8 mouse cellular contexts compared by ENCODE assay signal in the genomic region with DNA sequence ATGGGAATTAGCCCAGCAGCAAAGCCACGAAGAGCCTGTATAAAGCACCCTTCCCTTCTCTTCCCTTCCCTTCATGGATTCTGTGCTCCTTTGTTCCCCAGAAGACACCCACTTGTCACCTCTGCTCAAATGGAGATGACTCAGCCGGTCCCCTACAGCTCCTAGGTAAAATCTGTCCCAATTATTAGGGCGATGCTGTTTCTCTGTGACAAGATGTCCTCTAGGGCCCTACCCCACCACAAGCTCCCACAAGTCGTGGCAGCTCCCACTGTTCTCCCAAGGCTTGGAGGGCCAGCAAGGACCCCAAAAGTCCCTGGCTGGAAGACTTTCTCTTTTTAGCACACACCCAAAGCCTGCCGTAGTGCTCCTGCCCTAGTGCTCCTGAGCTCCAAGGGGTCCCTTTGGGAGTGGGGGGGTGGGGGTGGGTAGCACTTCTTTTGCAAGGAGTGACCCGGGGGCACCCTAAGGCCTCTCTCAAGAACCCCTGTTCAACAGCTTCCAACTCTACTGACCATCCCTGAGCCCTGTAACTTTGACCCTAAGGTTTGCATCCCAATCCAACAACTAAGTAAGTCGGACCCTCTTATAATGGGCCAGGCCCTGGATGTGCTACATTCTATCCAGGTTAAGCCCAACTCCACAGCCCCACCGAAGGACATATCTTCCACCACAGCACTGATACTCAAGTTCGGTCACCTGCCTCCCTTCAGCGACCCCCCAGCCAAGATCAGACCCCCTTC. TPM values are rescaled to one million over a fixed set of nuclear protein-coding genes. Genes with fewer than 3 reads are reported as not detected.
DNase-seq lines count a peak whose midpoint lies in the region; ATAC-seq and TF ChIP-seq lines count a peak whose summit lies in the region.

No protein-coding gene starts in this region.

- H3K4me2 ChIP-seq in forebrain, embryonic 11.5 days (ENCODE audit: low read depth, low read length, severe bottlenecking) = peak overlapping the region; percentile 86
- peak overlapping the region; percentile 65 for H3K4me2 ChIP-seq in limb, embryonic 11.5 days (ENCODE audit: low read depth, severe bottlenecking)

- 0 out of 2 replicates have a peak, but pooled peaks cover 6% of the 10 kb centered on the region for H3K4me1 ChIP-seq in forebrain, embryonic 11.5 days (replicated peaks; ENCODE audit: control insufficient read depth, insufficient read depth, low read length)
- H3K4me1 ChIP-seq in limb, embryonic 11.5 days (ENCODE audit: control insufficient read depth, insufficient read depth, low read length) = peaks cover 12% of the 10 kb centered on the region
- peaks cover 29% of the 10 kb centered on the region for H3K4me1 ChIP-seq in small intestine, adult 2 months (ENCODE audit: control insufficient read depth, insufficient read depth, insufficient read length, low read length)

- peak overlapping the region; percentile 87 for H3K4me3 ChIP-seq in forebrain, embryonic 11.5 days (ENCODE audit: low read depth, low read length)
- H3K4me3 ChIP-seq in limb, embryonic 11.5 days (ENCODE audit: low read depth, low read length) = peak overlapping the region; percentile 84
- peak overlapping the region; percentile 91 for H3K4me3 ChIP-seq in small intestine, adult 2 months (ENCODE audit: low read depth, low read length)

- peak; percentile 48 for ATAC-seq in forebrain, embryonic 11.5 days (replicated peaks; ENCODE audit: low FRiP score)
- ATAC-seq in limb, embryonic 11.5 days (ENCODE audit: insufficient number of reproducible peaks, low FRiP score, low TSS enrichment, low read depth) = no peak

- WGBS in forebrain, embryonic 11.5 days = 35% methylated on average over 10 of the region's 10 CpGs
- 20% methylated on average over 10 of the region's 10 CpGs for WGBS in limb, embryonic 11.5 days
- WGBS in small intestine, adult 2 months = 4% methylated on average over 10 of the region's 10 CpGs

- no peaks in the 10 kb centered on the region; the same call in 1 of the 2 replicates for H3K36me3 ChIP-seq in forebrain, embryonic 11.5 days (ENCODE audit: control insufficient read depth, insufficient read depth, low read length)
- H3K36me3 ChIP-seq in limb, embryonic 11.5 days (ENCODE audit: control insufficient read depth, insufficient read depth, low read length) = peaks cover 7% of the 10 kb centered on the region
- H3K36me3 ChIP-seq in small intestine, adult 2 months (ENCODE audit: control insufficient read depth, insufficient read depth, low read length) = peaks cover 8% of the 10 kb centered on the region

- no peak for TF ChIP-seq CTCF in small intestine, adult 2 months (IDR thresholded peaks at IDR 0.05; ENCODE audit: extremely low read depth, insufficient read length, insufficient replicate concordance, low read depth, low read length)

- 0 out of 2 replicates have a peak overlapping the region, but pooled peaks have one; percentile 18 for H3K27ac ChIP-seq in forebrain, embryonic 11.5 days (ENCODE audit: low read depth, low read length)
- H3K27ac ChIP-seq in limb, embryonic 11.5 days (replicated peaks; ENCODE audit: low read depth, low read length) = 0 out of 2 replicates have a peak overlapping the region, but pooled peaks have one; percentile 21
- peak overlapping the region; percentile 85 for H3K27ac ChIP-seq in small intestine, adult 2 months (ENCODE audit: insufficient read depth, low read depth, low read length)

- DNase-seq in embryo, embryonic 10.5 days (ENCODE audit: low spot score) = peak; percentile 42
- DNase-seq in embryo, embryonic 9.5 days (ENCODE audit: extremely low spot score) = no peak
- peak; percentile 39 for DNase-seq in 416B (ENCODE audit: low read depth)
- DNase-seq in forebrain, embryonic 11.5 days (ENCODE audit: low spot score) = no peak
- no peak for DNase-seq in limb, embryonic 11.5 days (ENCODE audit: low spot score)
- DNase-seq in B cell, adult 2 months = no peak
- no peak for DNase-seq in layer of hippocampus, adult 18-20 months (ENCODE audit: low spot score in 2 of 2)

- no peaks in the 10 kb centered on the region for H3K9me3 ChIP-seq in forebrain, embryonic 11.5 days (ENCODE audit: control insufficient read depth, low read length)
- H3K9me3 ChIP-seq in limb, embryonic 11.5 days (ENCODE audit: control insufficient read depth, low read length) = no peaks in the 10 kb centered on the region

- TF ChIP-seq POLR2A in small intestine, adult 2 months (IDR thresholded peaks at IDR 0.05; ENCODE audit: low read depth, low read length) = no peak

- H3K27me3 ChIP-seq in forebrain, embryonic 11.5 days (ENCODE audit: control insufficient read depth, insufficient read depth, low read length) = no peaks in the 10 kb centered on the region
- no peaks in the 10 kb centered on the region for H3K27me3 ChIP-seq in limb, embryonic 11.5 days (ENCODE audit: control insufficient read depth, insufficient read depth, low read length)
- H3K27me3 ChIP-seq in small intestine, adult 2 months (ENCODE audit: control insufficient read depth, insufficient read depth, low read length) = no peaks in the 10 kb centered on the region

- H3K9ac ChIP-seq in forebrain, embryonic 11.5 days (ENCODE audit: low read length) = peak overlapping the region; percentile 89
- peak overlapping the region; percentile 81 for H3K9ac ChIP-seq in limb, embryonic 11.5 days (ENCODE audit: low read length)

RNA-seq across cellular contexts. Expression of a gene that starts 0.5 kb away (rescaled TPM):
- polyA plus RNA-seq in forebrain, embryonic 11.5 days (2014; fragmentation: Nextera tagmentation; extraction: Ambion mirVana) = 24.8 and 26.7 TPM in 2 replicates
- polyA plus RNA-seq in limb, embryonic 11.5 days (2014; fragmentation: Nextera tagmentation; extraction: Ambion mirVana) = 21.0 and 21.9 TPM in 2 replicates
- 12.5 and 19.5 TPM in 2 replicates for polyA plus RNA-seq in small intestine, adult 2 months (2012; rRNA removed)
- total RNA-seq in layer of hippocampus, adult 18-20 months (2021) = 10 to 100 TPM; 15.3 to 22.4 TPM

RNA-seq across cellular contexts. Expression of a gene that starts 1.0 kb away (rescaled TPM):
- polyA plus RNA-seq in forebrain, embryonic 11.5 days (2014; fragmentation: Nextera tagmentation; extraction: Ambion mirVana) = 53.6 and 55.2 TPM in 2 replicates
- polyA plus RNA-seq in limb, embryonic 11.5 days (2014; fragmentation: Nextera tagmentation; extraction: Ambion mirVana) = 55.4 and 64.2 TPM in 2 replicates
- 127 and 214 TPM in 2 replicates for polyA plus RNA-seq in small intestine, adult 2 months (2012; rRNA removed)
- 10 to 100 TPM; 78.2 to 82.4 TPM for total RNA-seq in layer of hippocampus, adult 18-20 months (2021)

Comparison
In these comparisons a context has a peak if more than half of its experiments do, and no peak if none do; other contexts are left out.
1. DNase-seq: peak in embryo, embryonic 10.5 days (single experiment) and 416B (single experiment); none in embryo, embryonic 9.5 days (single experiment), forebrain, embryonic 11.5 days (single experiment), limb, embryonic 11.5 days (single experiment), B cell, adult 2 months (0 of 2) and layer of hippocampus, adult 18-20 months (0 of 2).
2. H3K27ac ChIP-seq: peak in every context shown above with its lines; median percentile 85 in small intestine, adult 2 months; 21 in limb, embryonic 11.5 days; 18 in forebrain, embryonic 11.5 days.
3. Peak in every context shown above with its lines, with median percentiles within 50 percentile points of each other: H3K4me3 ChIP-seq.